Mouse (Mus musculus): Measurements from ENCODE around the gene Lrrk2. TPM values are rescaled to one million over a fixed set of nuclear protein-coding genes. Genes with fewer than 3 reads are reported as not detected.
"Not testable (repeated sequence)": the region's sequence is repeated elsewhere in the genome, so short reads cannot be mapped to it uniquely, and the experiment has no call there.

The Lrrk2 gene
- polyA plus RNA-seq, 1 experiment, result 21.5 TPM

- peaks cover 2% of the 10 kb centered on the region; the same call in 1 of the 2 replicates for H3K4me1 ChIP-seq (ENCODE audit: control insufficient read depth, insufficient read depth, low read length)
- TF ChIP-seq POLR2A (IDR thresholded peaks at IDR 0.05; ENCODE audit: extremely low read depth, insufficient read depth, low read length), result no peak
- no peak for TF ChIP-seq CTCF (IDR thresholded peaks at IDR 0.05; ENCODE audit: extremely low read depth, insufficient read depth, low read length)
- H3K27ac ChIP-seq (ENCODE audit: insufficient read depth, low read length), result no peak overlapping the region
- no peak overlapping the region for H3K4me3 ChIP-seq (ENCODE audit: insufficient read depth, low read length)
Observed at GRCm38 (mm10) chr15:91755756-91756155, 82.8 kb downstream of the Lrrk2 start.

DNA sequence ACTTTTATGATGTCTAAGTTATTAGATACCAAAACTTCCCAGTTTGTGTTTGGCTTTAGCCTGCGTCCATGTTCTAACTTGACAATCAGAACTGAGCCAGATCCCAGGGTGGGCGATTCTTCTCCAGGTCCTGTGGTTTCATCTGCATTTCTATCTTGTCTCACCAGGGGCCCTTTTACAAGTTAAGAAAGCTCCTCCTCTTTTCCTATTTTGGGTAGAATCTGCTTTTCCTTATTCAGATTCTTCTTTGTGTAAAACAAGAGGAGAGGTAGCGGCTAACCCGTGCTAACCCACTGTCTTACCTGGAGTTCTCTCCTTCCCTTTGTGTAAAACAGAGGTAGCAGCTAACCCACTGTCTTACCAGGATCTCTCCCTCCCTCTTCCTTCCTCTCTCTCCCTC, 99.1 kb downstream of the Lrrk2 start:
- H3K4me3 ChIP-seq (ENCODE audit: insufficient read depth, low read length), result no peak overlapping the region
- no peak overlapping the region for H3K27ac ChIP-seq (ENCODE audit: insufficient read depth, low read length)
- H3K4me1 ChIP-seq (ENCODE audit: control insufficient read depth, insufficient read depth, low read length), result no peaks in the 10 kb centered on the region
- TF ChIP-seq CTCF (IDR thresholded peaks at IDR 0.05; ENCODE audit: extremely low read depth, insufficient read depth, low read length), result no peak

DNA sequence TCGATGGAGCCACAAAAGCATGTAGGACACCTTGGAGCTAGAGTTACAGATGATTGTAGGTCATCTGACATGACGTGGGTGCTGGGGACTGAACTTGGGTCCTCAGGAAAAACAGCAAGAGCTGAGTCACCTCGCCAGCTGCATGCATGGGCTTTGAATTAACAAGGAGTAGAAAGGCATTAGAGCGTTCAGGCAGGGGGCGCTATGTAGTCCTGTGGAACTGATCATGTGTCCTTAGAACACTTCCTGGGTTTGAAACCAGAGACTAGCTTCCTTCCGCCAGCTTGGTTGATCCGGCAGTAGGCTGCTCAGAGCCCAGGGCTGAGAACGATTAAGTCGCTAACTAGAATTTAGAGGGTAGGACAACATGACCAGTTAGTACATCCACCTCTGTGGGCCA, 106.2 kb downstream of the Lrrk2 start:
- Histone ChIP-seq H3K27ac (ENCODE audit: insufficient read depth, low read length) (no peak overlapping the region), H3K4me1 (ENCODE audit: control insufficient read depth, insufficient read depth, low read length) (no peaks in the 10 kb centered on the region), H3K4me3 (ENCODE audit: insufficient read depth, low read length) (no peak overlapping the region)
- TF ChIP-seq POLR2A (IDR thresholded peaks at IDR 0.05; ENCODE audit: extremely low read depth, insufficient read depth, low read length) (no peak), CTCF (IDR thresholded peaks at IDR 0.05; ENCODE audit: extremely low read depth, insufficient read depth, low read length) (no peak)

- TF ChIP-seq POLR2A (IDR thresholded peaks at IDR 0.05; ENCODE audit: extremely low read depth, insufficient read depth, low read length), result no peak
- TF ChIP-seq CTCF (IDR thresholded peaks at IDR 0.05; ENCODE audit: extremely low read depth, insufficient read depth, low read length), result peak; percentile 78
- H3K27ac ChIP-seq (ENCODE audit: insufficient read depth, low read length), result no peak overlapping the region
- no peaks in the 10 kb centered on the region for H3K4me1 ChIP-seq (ENCODE audit: control insufficient read depth, insufficient read depth, low read length)
- no peak overlapping the region for H3K4me3 ChIP-seq (ENCODE audit: insufficient read depth, low read length)
Observed at GRCm38 (mm10) chr15:91781172-91781571, 108.2 kb downstream of the Lrrk2 start.

GRCm38 (mm10) chr15:91788338-91788737, 115.4 kb downstream of the Lrrk2 start:
- H3K4me3 ChIP-seq (ENCODE audit: insufficient read depth, low read length), result no peak overlapping the region
- H3K27ac ChIP-seq (ENCODE audit: insufficient read depth, low read length), result no peak overlapping the region
- H3K4me1 ChIP-seq (ENCODE audit: control insufficient read depth, insufficient read depth, low read length), result no peaks in the 10 kb centered on the region
- TF ChIP-seq POLR2A (IDR thresholded peaks at IDR 0.05; ENCODE audit: extremely low read depth, insufficient read depth, low read length) (no peak), CTCF (IDR thresholded peaks at IDR 0.05; ENCODE audit: extremely low read depth, insufficient read depth, low read length) (no peak)

DNA sequence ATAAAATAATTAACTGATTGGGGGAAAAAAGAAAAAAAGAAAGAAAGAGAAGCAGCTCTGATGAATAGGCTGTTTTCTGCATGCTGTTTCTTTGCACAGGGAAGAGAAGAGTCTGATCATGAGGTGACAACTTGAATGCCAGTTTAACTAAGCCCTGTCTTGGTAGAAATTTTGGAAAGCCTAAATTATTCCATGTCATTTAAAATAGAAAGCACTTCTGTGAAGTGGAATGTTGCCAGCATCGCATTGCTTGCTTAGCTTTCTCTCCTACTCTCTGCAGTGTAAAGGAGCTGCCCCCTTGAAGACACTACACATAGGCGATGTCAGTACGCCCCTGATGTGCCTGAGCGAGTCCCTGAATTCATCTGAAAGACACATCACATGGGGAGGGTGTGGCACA, 133.5 kb downstream of the Lrrk2 start:
- Histone ChIP-seq H3K4me3 (ENCODE audit: insufficient read depth, low read length) (no peak overlapping the region), H3K4me1 (ENCODE audit: control insufficient read depth, insufficient read depth, low read length) (no peaks in the 10 kb centered on the region), H3K27ac (ENCODE audit: insufficient read depth, low read length) (no peak overlapping the region)
- TF ChIP-seq CTCF (IDR thresholded peaks at IDR 0.05; ENCODE audit: extremely low read depth, insufficient read depth, low read length), result no peak
- TF ChIP-seq POLR2A (IDR thresholded peaks at IDR 0.05; ENCODE audit: extremely low read depth, insufficient read depth, low read length), result no peak

DNA sequence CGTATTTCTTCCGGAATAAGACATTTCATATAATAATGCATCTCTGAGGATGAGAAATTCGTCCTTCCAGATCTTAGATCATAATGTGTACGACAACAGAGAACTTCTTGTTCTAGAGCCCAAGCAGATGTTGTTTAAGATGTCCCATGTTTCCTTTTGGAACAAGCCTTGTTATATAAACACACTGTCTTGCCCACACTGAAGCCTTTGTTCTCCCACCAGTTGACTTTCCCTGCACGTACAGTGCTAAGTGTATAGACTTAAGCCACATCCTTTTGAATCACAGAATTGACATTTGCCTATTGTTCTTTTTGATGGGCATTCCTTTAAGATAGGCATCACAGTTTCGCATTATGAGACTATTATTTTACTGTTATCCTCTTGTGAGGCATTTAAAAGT, 162.3 kb downstream of the Lrrk2 start:
- TF ChIP-seq POLR2A (IDR thresholded peaks at IDR 0.05; ENCODE audit: extremely low read depth, insufficient read depth, low read length), result no peak
- TF ChIP-seq CTCF (IDR thresholded peaks at IDR 0.05; ENCODE audit: extremely low read depth, insufficient read depth, low read length), result no peak

GRCm38 (mm10) chr15:91837965-91838364, 165.0 kb downstream of the Lrrk2 start, which contains the start of gene Smgc:
Gene Smgc, plus strand, starts transcription at chr15:91838265.
- TF ChIP-seq CTCF (IDR thresholded peaks at IDR 0.05; ENCODE audit: extremely low read depth, insufficient read depth, low read length), result no peak
- no peak for TF ChIP-seq POLR2A (IDR thresholded peaks at IDR 0.05; ENCODE audit: extremely low read depth, insufficient read depth, low read length)
- Histone ChIP-seq H3K27ac (ENCODE audit: insufficient read depth, low read length) (no peak within 1 kb of the TSS), H3K4me1 (ENCODE audit: control insufficient read depth, insufficient read depth, low read length) (no peaks in the 10 kb centered on the region), H3K4me3 (ENCODE audit: insufficient read depth, low read length) (no peak within 1 kb of the TSS)

More for the DNA sequence above, 162.3 kb downstream of the Lrrk2 start:
- H3K4me3 ChIP-seq (ENCODE audit: insufficient read depth, low read length), result no peak overlapping the region
- H3K27ac ChIP-seq (ENCODE audit: insufficient read depth, low read length), result no peak overlapping the region
- no peaks in the 10 kb centered on the region for H3K4me1 ChIP-seq (ENCODE audit: control insufficient read depth, insufficient read depth, low read length)

- H3K4me1 ChIP-seq (ENCODE audit: control insufficient read depth, insufficient read depth, low read length); H3K4me3 ChIP-seq (ENCODE audit: insufficient read depth, low read length); H3K27ac ChIP-seq (ENCODE audit: insufficient read depth, low read length): not testable (repeated sequence)
Observed at GRCm38 (mm10) chr15:91864130-91864529, 191.2 kb downstream of the Lrrk2 start.

Other genes with a start within 250 kb of the Lrrk2 start
- gene Slc2a13, start 99.9 kb upstream of the Lrrk2 start, polyA plus RNA-seq (2012; rRNA removed), result 38.6 and 42.7 TPM in 2 replicates
- not detected in 2 replicates for gene Smgc, start 165.1 kb downstream of the Lrrk2 start, polyA plus RNA-seq (2012; rRNA removed)

All from cortical plate, adult 2 months (tissue).